Mouse (Mus musculus) midbrain, embryonic 13.5 days (tissue): ENCODE measurements around the gene Ndufs1. TPM values are rescaled to one million over a fixed set of nuclear protein-coding genes. Genes with fewer than 3 reads are reported as not detected.
A peak's percentile ranks its signal among the peaks of the same experiment; 100 is the strongest.

Experiments used
- ATAC-seq: fragments of 200-750 bp; cut with Nextera tagmentation; 2 replicates; pipeline ENCODE4 v1.8.0; 2017; ENCODE audit warnings: mild to moderate bottlenecking, moderate TSS enrichment, moderate library complexity
- H3K27ac ChIP-seq: fragments of 300-500 bp; sonication (generic); 2 replicates; pipeline ENCODE4 v1.5.1; 2015; ENCODE audit warnings: inconsistent platforms, mild to moderate bottlenecking, moderate library complexity
- H3K27me3 ChIP-seq: fragments of 300-500 bp; sonication (generic); 2 replicates; pipeline ENCODE4 v1.6.1; 2015; ENCODE audit warnings: mild to moderate bottlenecking, inconsistent platforms
- H3K36me3 ChIP-seq: fragments of 300-500 bp; sonication (generic); 2 replicates; pipeline ENCODE4 v1.6.1; 2015; ENCODE audit warnings: mild to moderate bottlenecking, inconsistent platforms
- H3K4me1 ChIP-seq: fragments of 300-500 bp; sonication (generic); replicated peaks from 2 replicates; pipeline ENCODE4 v1.6.1; 2015; ENCODE audit warnings: inconsistent platforms
- H3K4me2 ChIP-seq: fragments of 300-500 bp; sonication (generic); replicated peaks from 2 replicates; pipeline ENCODE4 v1.6.1; 2015; ENCODE audit warnings: moderate library complexity, mild to moderate bottlenecking, inconsistent platforms
- H3K4me3 ChIP-seq: fragments of 300-500 bp; sonication (generic); replicated peaks from 2 replicates; pipeline ENCODE4 v1.5.1; 2015; ENCODE audit warnings: mild to moderate bottlenecking, inconsistent platforms
- H3K9ac ChIP-seq: fragments of 300-500 bp; sonication (generic); replicated peaks from 2 replicates; pipeline ENCODE4 v1.6.1; 2015; ENCODE audit warnings: mild to moderate bottlenecking, inconsistent platforms
- H3K9me3 ChIP-seq: fragments of 300-500 bp; sonication (generic); 2 replicates; pipeline ENCODE4 v1.6.1; 2016; ENCODE audit warnings: mild to moderate bottlenecking, inconsistent platforms
- WGBS: fragments of 180-500 bp; shearing (Covaris S2); methylation state at CpG from one replicate; pipeline ENCODE4 v1.1.7; 2015; 5-methylcytosine and 5-hydroxymethylcytosine counted together
- polyA plus RNA-seq: library from polyadenylated mRNA; unstranded; fragments of >200 nt; fragmentation: Nextera tagmentation; extraction: Ambion mirVana; gene quantifications from 2 replicates; pipeline ENCODE4 v1.2.1, GENCODE M21; 2015

Gene Ndufs1
- 134 and 143 TPM in 2 replicates for polyA plus RNA-seq

GRCm38 (mm10) chr1:63176604-63177421, at the start of gene Ndufs1, which contains the start of gene Eef1b2:
Gene Ndufs1 (minus strand): TSS chr1:63176833.
Gene Eef1b2 (plus strand): TSS chr1:63176825.
- Histone ChIP-seq H3K9ac (peak within 1 kb of the TSS; percentile 97), H3K27ac (peak within 1 kb of the TSS; percentile 81), H3K4me3 (peak within 1 kb of the TSS; percentile 87), H3K4me2 (peak within 1 kb of the TSS; percentile 74), H3K27me3 (no peaks in the 10 kb centered on the region), H3K9me3 (no peaks in the 10 kb centered on the region), H3K4me1 (peaks cover 32% of the 10 kb centered on the region), H3K36me3 (peaks cover 27% of the 10 kb centered on the region)
- WGBS, result under 1% methylated on average over 72 of the region's 72 CpGs
- peak; percentile 87 for ATAC-seq

- Histone ChIP-seq H3K27me3 (no peaks in the 10 kb centered on the region; the same call in 1 of the 2 replicates), H3K27ac (no peak overlapping the region), H3K4me2 (no peak overlapping the region), H3K9ac (no peak overlapping the region), H3K36me3 (no peaks in the 10 kb centered on the region), H3K9me3 (no peaks in the 10 kb centered on the region), H3K4me1 (no peaks in the 10 kb centered on the region), H3K4me3 (no peak overlapping the region)
- ATAC-seq, result no peak
- WGBS, result 7% methylated on average over 7 of the region's 7 CpGs
Observed at GRCm38 (mm10) chr1:63225890-63226289, 49.3 kb upstream of the Ndufs1 start.

GRCm38 (mm10) chr1:63225009-63225408, 48.4 kb upstream of the Ndufs1 start:
- H3K9ac ChIP-seq, result no peak overlapping the region
- 88% methylated on average over 4 of the region's 4 CpGs for WGBS
- H3K9me3 ChIP-seq, result no peaks in the 10 kb centered on the region

GRCm38 (mm10) chr1:63219277-63219676, 42.6 kb upstream of the Ndufs1 start:
- peaks cover 8% of the 10 kb centered on the region for H3K4me1 ChIP-seq
- no peak overlapping the region for H3K4me3 ChIP-seq
- H3K4me2 ChIP-seq, result no peak overlapping the region
- no peaks in the 10 kb centered on the region for H3K36me3 ChIP-seq
- 91% methylated on average over 4 of the region's 4 CpGs for WGBS
- H3K27ac ChIP-seq, result no peak overlapping the region
- H3K27me3 ChIP-seq, result no peaks in the 10 kb centered on the region; the same call in 1 of the 2 replicates
- no peak overlapping the region for H3K9ac ChIP-seq
- no peak for ATAC-seq
- H3K9me3 ChIP-seq, result no peaks in the 10 kb centered on the region

More at GRCm38 (mm10) chr1:63225009-63225408, 48.4 kb upstream of the Ndufs1 start:
- Histone ChIP-seq H3K27ac (no peak overlapping the region), H3K4me3 (no peak overlapping the region), H3K36me3 (no peaks in the 10 kb centered on the region), H3K4me2 (no peak overlapping the region), H3K27me3 (no peaks in the 10 kb centered on the region; the same call in 1 of the 2 replicates), H3K4me1 (no peaks in the 10 kb centered on the region)
- ATAC-seq, result no peak

- Histone ChIP-seq H3K27ac (peak overlapping the region; percentile 79), H3K27me3 (no peaks in the 10 kb centered on the region), H3K36me3 (no peaks in the 10 kb centered on the region), H3K9ac (no peak overlapping the region), H3K4me1 (peaks cover 19% of the 10 kb centered on the region), H3K4me2 (no peak overlapping the region), H3K4me3 (no peak overlapping the region), H3K9me3 (no peaks in the 10 kb centered on the region)
- 52% methylated on average over 7 of the region's 7 CpGs for WGBS
- ATAC-seq, result peak; percentile 65; the same call in 1 of the 2 replicates
Observed at GRCm38 (mm10) chr1:63214631-63215030, 38.0 kb upstream of the Ndufs1 start.

- Histone ChIP-seq H3K27ac (peak within 1 kb of the TSS; percentile 79), H3K27me3 (no peaks in the 10 kb centered on the region), H3K9me3 (no peaks in the 10 kb centered on the region), H3K4me2 (peak within 1 kb of the TSS; percentile 50), H3K36me3 (no peaks in the 10 kb centered on the region), H3K4me3 (peak within 1 kb of the TSS; percentile 24), H3K4me1 (peaks cover 19% of the 10 kb centered on the region), H3K9ac (peak within 1 kb of the TSS; percentile 44; the same call in 1 of the 2 replicates)
- no peak; the same call in 1 of the 2 replicates for ATAC-seq
- WGBS, result 28% methylated on average over 3 of the region's 3 CpGs
Observed at GRCm38 (mm10) chr1:63214271-63214558, 37.6 kb upstream of the Ndufs1 start, which contains the start of gene Gpr1. Gene Gpr1 (minus strand): TSS chr1:63214543.

- Histone ChIP-seq H3K4me2 (peak overlapping the region; percentile 50), H3K27me3 (no peaks in the 10 kb centered on the region), H3K9me3 (no peaks in the 10 kb centered on the region), H3K4me3 (peak overlapping the region; percentile 24), H3K27ac (peak overlapping the region; percentile 79), H3K36me3 (no peaks in the 10 kb centered on the region), H3K9ac (peak overlapping the region; percentile 44; the same call in 1 of the 2 replicates), H3K4me1 (peaks cover 19% of the 10 kb centered on the region)
- WGBS, result 13% methylated on average over 22 of the region's 22 CpGs
- ATAC-seq, result peak; percentile 76
Observed at GRCm38 (mm10) chr1:63213478-63214270, 37.0 kb upstream of the Ndufs1 start.

GRCm38 (mm10) chr1:63209861-63210529, 33.4 kb upstream of the Ndufs1 start:
- Histone ChIP-seq H3K9me3 (no peaks in the 10 kb centered on the region), H3K4me2 (no peak overlapping the region), H3K27ac (no peak overlapping the region), H3K9ac (no peak overlapping the region), H3K36me3 (no peaks in the 10 kb centered on the region), H3K4me3 (no peak overlapping the region), H3K27me3 (no peaks in the 10 kb centered on the region), H3K4me1 (peaks cover 24% of the 10 kb centered on the region)
- 15% methylated on average over 6 of the region's 6 CpGs for WGBS
- ATAC-seq, result no peak

- no peaks in the 10 kb centered on the region for H3K27me3 ChIP-seq
- H3K36me3 ChIP-seq, result no peaks in the 10 kb centered on the region
- no peak overlapping the region for H3K4me2 ChIP-seq
- no peak overlapping the region for H3K9ac ChIP-seq
- peaks cover 26% of the 10 kb centered on the region for H3K4me1 ChIP-seq
- H3K4me3 ChIP-seq, result no peak overlapping the region
- no peaks in the 10 kb centered on the region for H3K9me3 ChIP-seq
- WGBS, result 88% methylated on average over 3 of the region's 3 CpGs
- ATAC-seq, result no peak
- no peak overlapping the region for H3K27ac ChIP-seq
Observed at GRCm38 (mm10) chr1:63207607-63208006, 31.0 kb upstream of the Ndufs1 start.

GRCm38 (mm10) chr1:63204660-63205394, 28.2 kb upstream of the Ndufs1 start:
- Histone ChIP-seq H3K27ac (peak overlapping the region; percentile 89), H3K9ac (peak overlapping the region; percentile 19; the same call in 1 of the 2 replicates), H3K27me3 (no peaks in the 10 kb centered on the region), H3K9me3 (0 out of 2 replicates have a peak, but pooled peaks cover 7% of the 10 kb centered on the region), H3K4me2 (no peak overlapping the region), H3K4me3 (no peak overlapping the region), H3K4me1 (peaks cover 26% of the 10 kb centered on the region), H3K36me3 (0 out of 2 replicates have a peak, but pooled peaks cover 5% of the 10 kb centered on the region)
- peak; percentile 41 for ATAC-seq
- WGBS, result 11% methylated on average over 7 of the region's 7 CpGs
